Mouse (Mus musculus) hindbrain, embryonic 11.5 days (tissue): ENCODE data around the gene Lurap1. TPM values are rescaled to one million over a fixed set of nuclear protein-coding genes. Genes with fewer than 3 reads are reported as not detected.
A peak's percentile ranks its signal among the peaks of the same experiment; 100 is the strongest.

ENCODE experiments used
- ATAC-seq: fragments of 200-750 bp; cut with Nextera tagmentation; 2 replicates; pipeline ENCODE4 v1.8.0; 2017; ENCODE audit warnings: mild to moderate bottlenecking, moderate TSS enrichment, moderate library complexity; ENCODE audit not compliant: low FRiP score
- DNase-seq: peaks from one replicate; pipeline ENCODE4 v3.0.0-alpha.2; 2015; ENCODE audit warnings: low spot score
- H3K27ac ChIP-seq: fragments of 300-500 bp; sonication (generic); 2 replicates; pipeline ENCODE4 v1.5.1; 2014; ENCODE audit warnings: mild to moderate bottlenecking, low read depth, low read length
- H3K27me3 ChIP-seq: fragments of 300-500 bp; sonication (generic); 2 replicates; pipeline ENCODE4 v1.6.1; 2014; ENCODE audit warnings: mild to moderate bottlenecking, low read length, moderate library complexity, mixed read lengths; ENCODE audit not compliant: control insufficient read depth, insufficient read depth
- H3K36me3 ChIP-seq: fragments of 300-500 bp; sonication (generic); 2 replicates; pipeline ENCODE4 v1.6.1; 2014; ENCODE audit warnings: mild to moderate bottlenecking, low read length, moderate library complexity, mixed read lengths; ENCODE audit not compliant: control insufficient read depth, insufficient read depth
- H3K4me1 ChIP-seq: fragments of 300-500 bp; sonication (generic); replicated peaks from 2 replicates; pipeline ENCODE4 v1.6.1; 2014; ENCODE audit warnings: low read length, mixed read lengths; ENCODE audit not compliant: control insufficient read depth, insufficient read depth
- H3K4me2 ChIP-seq: fragments of 300-500 bp; sonication (generic); replicated peaks from 2 replicates; pipeline ENCODE4 v1.6.1; 2014; ENCODE audit warnings: mild to moderate bottlenecking, low read depth, low read length
- H3K4me3 ChIP-seq: fragments of 300-500 bp; sonication (generic); 2 replicates; pipeline ENCODE4 v1.5.1; 2014; ENCODE audit warnings: low read depth, low read length
- H3K9ac ChIP-seq: fragments of 300-500 bp; sonication (generic); 2 replicates; pipeline ENCODE4 v1.6.1; 2014; ENCODE audit warnings: low read depth, low read length
- H3K9me3 ChIP-seq: fragments of 300-500 bp; sonication (generic); 2 replicates; pipeline ENCODE4 v1.6.1; 2016; ENCODE audit warnings: low read length; ENCODE audit not compliant: control insufficient read depth
- WGBS: fragments of 180-500 bp; shearing (Covaris S2); extraction: QIAGEN DNeasy Blood & Tissue Kit; methylation state at CpG from one replicate; pipeline ENCODE4 v1.1.7; 2014; 5-methylcytosine and 5-hydroxymethylcytosine counted together
- polyA plus RNA-seq: library from polyadenylated mRNA; unstranded; fragments of >200 nt; fragmentation: Nextera tagmentation; extraction: Ambion mirVana; gene quantifications from 2 replicates; pipeline ENCODE4 v1.2.1, GENCODE M21; 2014

Gene Lurap1
- polyA plus RNA-seq, 1 experiment from 2014 or later, result 1.1 TPM

- no peak overlapping the region for H3K4me2 ChIP-seq
- ATAC-seq, result no peak
- 49% methylated on average over 13 of the region's 13 CpGs for WGBS
- no peak overlapping the region for H3K27ac ChIP-seq
- no peaks in the 10 kb centered on the region for H3K4me1 ChIP-seq
- H3K9ac ChIP-seq, result no peak overlapping the region
- no peaks in the 10 kb centered on the region for H3K27me3 ChIP-seq
- H3K9me3 ChIP-seq, result no peaks in the 10 kb centered on the region
- H3K4me3 ChIP-seq, result no peak overlapping the region
- no peaks in the 10 kb centered on the region for H3K36me3 ChIP-seq
- no peak for DNase-seq
Measured at GRCm38 (mm10) chr4:116137421-116137996, 13.6 kb downstream of the Lurap1 start.

- ATAC-seq (no peak), DNase-seq (peak; percentile 52)
- Histone ChIP-seq H3K27ac (no peak overlapping the region), H3K36me3 (no peaks in the 10 kb centered on the region), H3K4me2 (no peak overlapping the region), H3K27me3 (no peaks in the 10 kb centered on the region), H3K9ac (no peak overlapping the region), H3K9me3 (no peaks in the 10 kb centered on the region), H3K4me3 (no peak overlapping the region), H3K4me1 (no peaks in the 10 kb centered on the region)
- 45% methylated on average over 2 of the region's 2 CpGs for WGBS
Measured at GRCm38 (mm10) chr4:116134990-116135389, 16.1 kb downstream of the Lurap1 start.

- 83% methylated on average over 4 of the region's 4 CpGs for WGBS
- no peak overlapping the region for H3K4me3 ChIP-seq
- no peaks in the 10 kb centered on the region for H3K4me1 ChIP-seq
- no peaks in the 10 kb centered on the region for H3K36me3 ChIP-seq
- H3K27me3 ChIP-seq, result no peaks in the 10 kb centered on the region
- H3K27ac ChIP-seq, result no peak overlapping the region
- ATAC-seq, result no peak
- no peak for DNase-seq
- no peak overlapping the region for H3K9ac ChIP-seq
- H3K4me2 ChIP-seq, result no peak overlapping the region
- H3K9me3 ChIP-seq, result no peaks in the 10 kb centered on the region
Measured at GRCm38 (mm10) chr4:116133126-116133525, 18.0 kb downstream of the Lurap1 start.

GRCm38 (mm10) chr4:116127956-116128355 lies 23.2 kb downstream of the Lurap1 start:
- H3K4me1 ChIP-seq, result no peaks in the 10 kb centered on the region
- no peaks in the 10 kb centered on the region for H3K27me3 ChIP-seq
- no peak overlapping the region for H3K4me2 ChIP-seq
- ATAC-seq, result no peak
- H3K36me3 ChIP-seq, result no peaks in the 10 kb centered on the region
- no peak for DNase-seq
- H3K9ac ChIP-seq, result no peak overlapping the region
- H3K27ac ChIP-seq, result no peak overlapping the region
- no peak overlapping the region for H3K4me3 ChIP-seq
- no peaks in the 10 kb centered on the region for H3K9me3 ChIP-seq
- WGBS, result 58% methylated on average over 6 of the region's 6 CpGs

- Histone ChIP-seq H3K4me1 (no peaks in the 10 kb centered on the region), H3K9me3 (no peaks in the 10 kb centered on the region), H3K36me3 (no peaks in the 10 kb centered on the region), H3K4me2 (no peak overlapping the region), H3K27me3 (no peaks in the 10 kb centered on the region), H3K4me3 (no peak overlapping the region), H3K27ac (no peak overlapping the region), H3K9ac (no peak overlapping the region)
- ATAC-seq, result no peak
- 93% methylated on average over 4 of the region's 4 CpGs for WGBS
- DNase-seq, result no peak
Measured at GRCm38 (mm10) chr4:116125803-116126386, 25.2 kb downstream of the Lurap1 start.

- H3K9ac ChIP-seq, result peak within 1 kb of the TSS; percentile 63
- H3K27ac ChIP-seq, result no peak within 1 kb of the TSS
- H3K4me1 ChIP-seq, result no peaks in the 10 kb centered on the region
- H3K9me3 ChIP-seq, result no peaks in the 10 kb centered on the region
- no peaks in the 10 kb centered on the region for H3K36me3 ChIP-seq
- ATAC-seq, result peak; percentile 99
- peak within 1 kb of the TSS; percentile 47 for H3K4me3 ChIP-seq
- 8% methylated on average over 24 of the region's 24 CpGs for WGBS
- peak; percentile 95 for DNase-seq
- H3K4me2 ChIP-seq, result peak within 1 kb of the TSS; percentile 53
- no peaks in the 10 kb centered on the region for H3K27me3 ChIP-seq
Measured at GRCm38 (mm10) chr4:116123602-116124519, 27.3 kb downstream of the Lurap1 start, which contains the start of the genes Rad54l and Pomgnt1. Gene Rad54l, minus strand, starts transcription at chr4:116123690. Gene Pomgnt1, plus strand, starts transcription at chr4:116123840.

GRCm38 (mm10) chr4:116122762-116123161 lies 28.4 kb downstream of the Lurap1 start:
- no peaks in the 10 kb centered on the region for H3K27me3 ChIP-seq
- H3K9ac ChIP-seq, result peak overlapping the region; percentile 50
- 0 out of 2 replicates have a peak, but pooled peaks cover 3% of the 10 kb centered on the region for H3K36me3 ChIP-seq
- H3K4me3 ChIP-seq, result peak overlapping the region; percentile 47
- 0% methylated on average over 1 of the region's 1 CpGs for WGBS
- no peak for DNase-seq
- H3K27ac ChIP-seq, result no peak overlapping the region
- no peaks in the 10 kb centered on the region for H3K9me3 ChIP-seq
- H3K4me1 ChIP-seq, result no peaks in the 10 kb centered on the region
- peak overlapping the region; percentile 53 for H3K4me2 ChIP-seq
- ATAC-seq, result no peak

GRCm38 (mm10) chr4:116111486-116111885 lies 39.7 kb downstream of the Lurap1 start:
- H3K27ac ChIP-seq, result no peak overlapping the region
- no peaks in the 10 kb centered on the region for H3K9me3 ChIP-seq
- WGBS, result 71% methylated on average over 2 of the region's 2 CpGs
- H3K4me2 ChIP-seq, result no peak overlapping the region
- no peak overlapping the region for H3K9ac ChIP-seq
- H3K36me3 ChIP-seq, result no peaks in the 10 kb centered on the region
- ATAC-seq, result no peak
- no peaks in the 10 kb centered on the region for H3K27me3 ChIP-seq
- no peaks in the 10 kb centered on the region for H3K4me1 ChIP-seq
- H3K4me3 ChIP-seq, result no peak overlapping the region
- no peak for DNase-seq
